Mouse (Mus musculus) kidney, adult 2 months (tissue): ENCODE measurements around the gene Col4a4. TPM values are rescaled to one million over a fixed set of nuclear protein-coding genes. Genes with fewer than 3 reads are reported as not detected.

Experiments used
- DNase-seq: peaks from one replicate; pipeline ENCODE4 v3.0.0; 2021
- H3K27ac ChIP-seq: fragments of 200-500 bp; 2 replicates; pipeline ENCODE4 v1.5.1; 2012; ENCODE audit warnings: low read depth, low read length, control low read depth, inconsistent platforms; ENCODE audit not compliant: insufficient read depth
- H3K27me3 ChIP-seq: fragments of 200-500 bp; replicated peaks from 2 replicates; pipeline ENCODE4 v1.6.1; 2012; ENCODE audit warnings: mild to moderate bottlenecking, moderate library complexity, low read length, inconsistent platforms; ENCODE audit not compliant: control insufficient read depth, insufficient read depth
- H3K36me3 ChIP-seq: fragments of 200-500 bp; 2 replicates; pipeline ENCODE4 v1.6.1; 2012; ENCODE audit warnings: mild to moderate bottlenecking, moderate library complexity, low read length, inconsistent platforms; ENCODE audit not compliant: control insufficient read depth, insufficient read depth
- H3K4me1 ChIP-seq: fragments of 200-500 bp; 2 replicates; pipeline ENCODE4 v1.6.1; 2011; ENCODE audit warnings: low read length; ENCODE audit not compliant: control insufficient read depth, insufficient read depth
- H3K4me3 ChIP-seq: fragments of 200-500 bp; 2 replicates; pipeline ENCODE4 v1.5.1; 2011; ENCODE audit warnings: mild to moderate bottlenecking, low read depth, low read length, control low read depth; ENCODE audit not compliant: insufficient read depth
- CTCF ChIP-seq: fragments of 200-500 bp; conservative IDR thresholded peaks from 2 replicates; pipeline ENCODE4 v1.5.1; 2011; ENCODE audit warnings: low read depth, mild to moderate bottlenecking, control low read depth, low read length, moderate library complexity, mixed read lengths; ENCODE audit not compliant: insufficient read depth, insufficient read length
- POLR2A ChIP-seq: fragments of 200-500 bp; IDR thresholded peaks from one replicate; pipeline ENCODE4 v1.6.1; 2011; ENCODE audit warnings: low read depth, low read length, control low read depth
- WGBS: fragments of 180-500 bp; shearing (Covaris S2); methylation state at CpG from one replicate; pipeline ENCODE4 v1.1.7; 2018; 5-methylcytosine and 5-hydroxymethylcytosine counted together
- polyA plus RNA-seq: library from polyadenylated mRNA; depleted of rRNA; stranded (reverse); fragments of >200 nt; gene quantifications from 2 replicates; pipeline ENCODE4 v1.2.3, GENCODE M21; 2012

The Col4a4 gene
- polyA plus RNA-seq, 1 experiment: 29.4 TPM

DNA sequence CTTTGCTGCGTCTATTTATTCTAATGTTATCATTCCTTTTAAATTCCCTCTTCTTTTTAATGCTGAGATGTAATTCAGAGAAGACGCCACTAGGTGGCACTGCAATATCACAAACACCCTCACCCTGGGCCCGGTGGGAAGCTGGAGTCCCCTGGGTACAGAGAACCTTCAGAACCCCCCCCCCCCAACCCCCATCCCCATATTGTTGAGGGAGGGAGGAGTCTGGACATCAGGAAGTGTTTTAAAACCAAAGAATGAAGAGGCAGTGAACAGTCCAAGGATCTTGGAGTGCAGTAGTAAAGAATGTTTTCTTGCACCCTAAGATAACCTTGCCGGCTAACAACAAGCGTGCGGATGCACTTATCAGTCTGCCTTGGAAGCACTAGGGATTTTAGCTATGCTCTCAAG, 32.2 kb downstream of the Col4a4 start:
- Histone ChIP-seq H3K4me1 (peaks cover 5% of the 10 kb centered on the region), H3K27me3 (no peaks in the 10 kb centered on the region), H3K27ac (0 out of 2 replicates have a peak overlapping the region, but pooled peaks have one; percentile 39), H3K36me3 (no peaks in the 10 kb centered on the region; the same call in 1 of the 2 replicates), H3K4me3 (no peak overlapping the region)
- TF ChIP-seq POLR2A (no peak), CTCF (peak; percentile 62)
- peak; percentile 39 for DNase-seq
- 29% methylated on average over 6 of the region's 6 CpGs for WGBS

DNA sequence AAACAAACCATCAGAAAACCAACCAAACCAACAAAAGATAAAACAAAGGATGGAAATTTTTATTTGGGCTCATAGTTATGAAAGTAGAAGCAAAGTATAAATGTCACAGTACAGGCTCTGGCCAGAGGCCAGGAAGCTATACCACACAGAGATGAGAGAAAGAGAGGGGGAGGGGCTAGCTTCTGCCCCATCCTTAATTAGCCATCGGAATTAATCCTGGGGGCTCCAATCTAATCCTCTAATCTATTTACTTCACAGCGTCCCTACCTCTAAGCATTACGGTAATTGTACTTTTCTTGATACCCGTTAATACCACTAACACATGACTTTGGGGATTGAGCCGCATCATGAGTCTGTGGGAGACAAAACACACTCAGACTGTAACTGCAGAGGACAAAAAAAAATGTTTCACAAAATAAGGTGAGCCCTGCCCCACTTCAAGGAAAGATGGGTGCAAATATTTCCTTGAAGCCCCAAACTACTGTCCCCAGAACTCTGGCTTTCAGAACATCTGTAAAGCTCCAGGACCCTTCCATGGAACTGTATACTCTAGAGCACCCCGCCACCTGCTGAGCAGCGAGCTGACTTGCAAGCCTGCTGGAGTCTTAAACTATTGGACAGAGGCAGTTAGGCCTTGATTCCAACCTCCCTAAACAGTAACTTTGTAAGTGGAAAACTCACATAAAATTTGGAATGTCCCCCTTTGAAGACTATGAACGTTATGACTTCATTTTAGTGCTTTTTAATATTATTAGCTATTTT, 41.3 kb downstream of the Col4a4 start:
- DNase-seq: no peak
- Histone ChIP-seq H3K36me3 (no peaks in the 10 kb centered on the region; the same call in 1 of the 2 replicates), H3K27ac (no peak overlapping the region; the same call in 1 of the 2 replicates), H3K4me3 (no peak overlapping the region), H3K27me3 (no peaks in the 10 kb centered on the region), H3K4me1 (0 out of 2 replicates have a peak, but pooled peaks cover 2% of the 10 kb centered on the region)
- no peak for TF ChIP-seq CTCF
- no peak for TF ChIP-seq POLR2A
- 79% methylated on average over 8 of the region's 8 CpGs for WGBS

DNA sequence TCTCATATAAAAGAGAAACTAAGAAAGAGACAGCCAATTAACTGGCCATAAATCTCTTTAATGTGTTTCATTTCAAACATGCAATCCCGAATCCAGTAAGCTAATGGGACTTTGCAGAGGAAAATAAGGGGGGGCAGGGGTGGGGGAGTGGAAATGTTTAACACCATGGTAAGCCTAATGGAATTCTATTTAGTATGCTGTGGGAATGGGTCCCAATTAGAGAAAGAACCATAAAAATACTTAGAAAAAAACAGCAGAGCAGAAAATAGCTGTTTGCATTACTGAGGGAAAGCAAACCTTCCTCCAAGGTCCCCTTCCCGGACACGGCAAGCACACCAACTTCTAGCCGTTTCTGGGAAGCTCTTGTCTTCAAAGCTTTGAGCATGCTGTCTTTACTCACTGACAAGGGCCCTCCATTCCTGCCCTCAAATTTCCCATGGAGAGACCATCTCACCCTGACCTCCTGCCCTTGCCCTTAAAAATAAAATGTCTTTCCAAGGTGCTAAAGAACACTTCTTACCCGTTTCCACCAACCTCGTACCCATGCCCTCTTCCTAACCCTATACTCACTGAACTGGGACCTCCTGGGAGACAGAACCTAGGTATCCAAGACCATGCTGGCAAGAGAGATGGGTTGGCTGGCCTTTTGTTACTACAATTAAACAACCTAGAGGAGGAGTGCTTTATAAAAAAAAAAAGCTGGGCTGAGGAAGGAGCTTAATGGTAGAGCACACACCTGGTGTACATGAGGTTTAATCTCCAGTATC, 42.0 kb downstream of the Col4a4 start:
- WGBS: 34% methylated on average over 6 of the region's 6 CpGs
- Histone ChIP-seq H3K36me3 (peaks cover 2% of the 10 kb centered on the region; the same call in 1 of the 2 replicates), H3K4me1 (0 out of 2 replicates have a peak, but pooled peaks cover 2% of the 10 kb centered on the region), H3K4me3 (no peak overlapping the region), H3K27me3 (no peaks in the 10 kb centered on the region), H3K27ac (peak overlapping the region; percentile 5)
- TF ChIP-seq CTCF (no peak), POLR2A (no peak)
- peak; percentile 35 for DNase-seq

- TF ChIP-seq CTCF: no peak
- no peak for TF ChIP-seq POLR2A
Observed at GRCm38 (mm10) chr1:82543934-82544333, 42.7 kb downstream of the Col4a4 start.

GRCm38 (mm10) chr1:82540056-82540455, 46.6 kb downstream of the Col4a4 start:
- TF ChIP-seq CTCF: no peak
- TF ChIP-seq POLR2A: no peak
- WGBS: 26% methylated on average over 5 of the region's 5 CpGs
- Histone ChIP-seq H3K36me3 (peaks cover 12% of the 10 kb centered on the region), H3K27me3 (no peaks in the 10 kb centered on the region), H3K27ac (peak overlapping the region; percentile 43), H3K4me3 (no peak overlapping the region), H3K4me1 (0 out of 2 replicates have a peak, but pooled peaks cover 2% of the 10 kb centered on the region)
- DNase-seq: peak; percentile 48

More at GRCm38 (mm10) chr1:82543934-82544333, 42.7 kb downstream of the Col4a4 start:
- Histone ChIP-seq H3K27me3 (no peaks in the 10 kb centered on the region), H3K27ac (no peak overlapping the region), H3K4me1 (0 out of 2 replicates have a peak, but pooled peaks cover 2% of the 10 kb centered on the region), H3K36me3 (peaks cover 2% of the 10 kb centered on the region; the same call in 1 of the 2 replicates), H3K4me3 (no peak overlapping the region)
- WGBS: 79% methylated on average over 2 of the region's 2 CpGs
- no peak for DNase-seq

GRCm38 (mm10) chr1:82537848-82538247, 48.8 kb downstream of the Col4a4 start:
- WGBS: 67% methylated on average over 3 of the region's 3 CpGs
- Histone ChIP-seq H3K27ac (no peak overlapping the region), H3K27me3 (no peaks in the 10 kb centered on the region), H3K4me3 (no peak overlapping the region), H3K36me3 (peaks cover 16% of the 10 kb centered on the region), H3K4me1 (no peaks in the 10 kb centered on the region)
- no peak for DNase-seq
- TF ChIP-seq POLR2A (no peak), CTCF (no peak)

DNA sequence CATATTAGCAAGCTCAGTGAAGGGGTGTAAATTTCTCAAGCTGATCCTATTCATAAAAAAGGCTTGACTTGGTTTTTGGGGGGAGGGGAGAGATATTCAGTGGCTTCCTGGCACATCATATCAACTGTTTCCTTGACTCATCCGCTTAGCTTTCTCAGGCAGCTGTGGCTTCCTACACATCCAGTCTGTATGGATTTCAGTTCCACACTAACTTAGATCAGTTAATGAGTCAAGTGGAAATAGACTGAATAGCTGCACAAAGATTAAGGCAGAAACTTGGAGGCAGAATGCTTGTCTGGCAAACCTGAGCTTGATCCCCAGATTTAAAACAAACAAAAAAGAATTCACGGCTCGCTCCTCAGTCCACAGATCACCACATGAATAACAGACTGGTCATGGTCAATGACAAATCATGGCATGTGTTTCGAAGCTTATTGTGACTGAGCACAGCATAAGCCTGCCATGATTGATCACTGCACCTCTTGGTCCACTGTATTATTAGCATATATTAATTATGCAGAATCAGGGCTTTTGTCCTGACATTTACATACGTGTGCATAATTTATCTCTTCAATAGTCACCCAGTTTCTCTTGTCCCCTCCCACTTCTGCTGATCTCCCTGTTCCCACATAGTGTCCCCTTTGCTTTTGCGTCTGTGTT, 50.0 kb downstream of the Col4a4 start:
- TF ChIP-seq CTCF: no peak
- no peak for TF ChIP-seq POLR2A
- Histone ChIP-seq H3K27me3 (no peaks in the 10 kb centered on the region), H3K4me1 (no peaks in the 10 kb centered on the region), H3K36me3 (peaks cover 19% of the 10 kb centered on the region), H3K4me3 (no peak overlapping the region), H3K27ac (no peak overlapping the region)
- 73% methylated on average over 6 of the region's 6 CpGs for WGBS
- no peak for DNase-seq
